Mouse (Mus musculus): ENCODE results near the gene Uhmk1. TPM values are rescaled to one million over a fixed set of nuclear protein-coding genes. Genes with fewer than 3 reads are reported as not detected.
A peak's percentile ranks its signal among the peaks of the same experiment; 100 is the strongest.

The Uhmk1 gene
- polyA plus RNA-seq, 1 experiment: 18.3 TPM

GRCm38 (mm10) chr1:170161852-170162251, 53.3 kb downstream of the Uhmk1 start:
- DNase-seq: peak; percentile 41
- H3K4me1 ChIP-seq (ENCODE audit: control insufficient read depth, insufficient read depth, low read length): peaks cover 14% of the 10 kb centered on the region
- no peak for TF ChIP-seq CTCF (IDR thresholded peaks at IDR 0.05; ENCODE audit: insufficient read depth, low read length)
- no peak for TF ChIP-seq POLR2A (IDR thresholded peaks at IDR 0.05; ENCODE audit: borderline replicate concordance, extremely low read depth, low read depth, low read length)
- H3K4me3 ChIP-seq (replicated peaks; ENCODE audit: extremely low read depth, low read depth, low read length): no peak overlapping the region
- 20% methylated on average over 6 of the region's 6 CpGs for WGBS

GRCm38 (mm10) chr1:170160397-170160938, 54.7 kb downstream of the Uhmk1 start:
- TF ChIP-seq CTCF (IDR thresholded peaks at IDR 0.05; ENCODE audit: insufficient read depth, low read length) (no peak), POLR2A (IDR thresholded peaks at IDR 0.05; ENCODE audit: borderline replicate concordance, extremely low read depth, low read depth, low read length) (no peak)
- H3K4me3 ChIP-seq (replicated peaks; ENCODE audit: extremely low read depth, low read depth, low read length): no peak overlapping the region
- peaks cover 14% of the 10 kb centered on the region for H3K4me1 ChIP-seq (ENCODE audit: control insufficient read depth, insufficient read depth, low read length)
- WGBS: 59% methylated on average over 3 of the region's 3 CpGs
- DNase-seq: no peak

GRCm38 (mm10) chr1:170159707-170160106, 55.5 kb downstream of the Uhmk1 start:
- WGBS: 92% methylated on average over 2 of the region's 2 CpGs
- TF ChIP-seq POLR2A (IDR thresholded peaks at IDR 0.05; ENCODE audit: borderline replicate concordance, extremely low read depth, low read depth, low read length): no peak
- no peak for TF ChIP-seq CTCF (IDR thresholded peaks at IDR 0.05; ENCODE audit: insufficient read depth, low read length)
- DNase-seq: no peak
- Histone ChIP-seq H3K4me1 (ENCODE audit: control insufficient read depth, insufficient read depth, low read length) (peaks cover 14% of the 10 kb centered on the region), H3K4me3 (replicated peaks; ENCODE audit: extremely low read depth, low read depth, low read length) (no peak overlapping the region)

- no peak for TF ChIP-seq CTCF (IDR thresholded peaks at IDR 0.05; ENCODE audit: insufficient read depth, low read length)
- no peak for TF ChIP-seq POLR2A (IDR thresholded peaks at IDR 0.05; ENCODE audit: borderline replicate concordance, extremely low read depth, low read depth, low read length)
These were observed 59.4 kb downstream of the Uhmk1 start for GRCm38 (mm10) chr1:170155761-170156160.

GRCm38 (mm10) chr1:170155298-170155697, 59.9 kb downstream of the Uhmk1 start:
- TF ChIP-seq POLR2A (IDR thresholded peaks at IDR 0.05; ENCODE audit: borderline replicate concordance, extremely low read depth, low read depth, low read length) (no peak), CTCF (IDR thresholded peaks at IDR 0.05; ENCODE audit: insufficient read depth, low read length) (peak; percentile 13; the same call in 1 of the 2 replicates)
- Histone ChIP-seq H3K4me3 (replicated peaks; ENCODE audit: extremely low read depth, low read depth, low read length) (no peak overlapping the region), H3K4me1 (ENCODE audit: control insufficient read depth, insufficient read depth, low read length) (no peaks in the 10 kb centered on the region)
- no peak for DNase-seq
- WGBS: 70% methylated on average over 2 of the region's 2 CpGs

More at GRCm38 (mm10) chr1:170155761-170156160, 59.4 kb downstream of the Uhmk1 start:
- H3K4me3 ChIP-seq (replicated peaks; ENCODE audit: extremely low read depth, low read depth, low read length): no peak overlapping the region
- WGBS: 66% methylated on average over 5 of the region's 5 CpGs
- no peak for DNase-seq
- H3K4me1 ChIP-seq (ENCODE audit: control insufficient read depth, insufficient read depth, low read length): no peaks in the 10 kb centered on the region

GRCm38 (mm10) chr1:170153986-170154385, 61.2 kb downstream of the Uhmk1 start:
- Histone ChIP-seq H3K4me1 (ENCODE audit: control insufficient read depth, insufficient read depth, low read length) (no peaks in the 10 kb centered on the region), H3K4me3 (replicated peaks; ENCODE audit: extremely low read depth, low read depth, low read length) (no peak overlapping the region)
- DNase-seq: no peak
- 82% methylated on average over 8 of the region's 8 CpGs for WGBS
- TF ChIP-seq POLR2A (IDR thresholded peaks at IDR 0.05; ENCODE audit: borderline replicate concordance, extremely low read depth, low read depth, low read length) (no peak), CTCF (IDR thresholded peaks at IDR 0.05; ENCODE audit: insufficient read depth, low read length) (no peak)

- peaks cover 6% of the 10 kb centered on the region for H3K4me1 ChIP-seq (ENCODE audit: control insufficient read depth, insufficient read depth, low read length)
- no peak for DNase-seq
- TF ChIP-seq CTCF (IDR thresholded peaks at IDR 0.05; ENCODE audit: insufficient read depth, low read length) (no peak), POLR2A (IDR thresholded peaks at IDR 0.05; ENCODE audit: borderline replicate concordance, extremely low read depth, low read depth, low read length) (no peak)
- WGBS: 90% methylated on average over 2 of the region's 2 CpGs
- no peak overlapping the region for H3K4me3 ChIP-seq (replicated peaks; ENCODE audit: extremely low read depth, low read depth, low read length)
These were observed 62.6 kb downstream of the Uhmk1 start for GRCm38 (mm10) chr1:170152552-170152951.

- Histone ChIP-seq H3K4me1 (ENCODE audit: control insufficient read depth, insufficient read depth, low read length) (peaks cover 6% of the 10 kb centered on the region), H3K4me3 (replicated peaks; ENCODE audit: extremely low read depth, low read depth, low read length) (no peak overlapping the region)
- TF ChIP-seq POLR2A (IDR thresholded peaks at IDR 0.05; ENCODE audit: borderline replicate concordance, extremely low read depth, low read depth, low read length) (no peak), CTCF (IDR thresholded peaks at IDR 0.05; ENCODE audit: insufficient read depth, low read length) (no peak)
- WGBS: 69% methylated on average over 6 of the region's 6 CpGs
- no peak for DNase-seq
These were observed 64.3 kb downstream of the Uhmk1 start for GRCm38 (mm10) chr1:170150870-170151269.

GRCm38 (mm10) chr1:170149756-170150155, 65.4 kb downstream of the Uhmk1 start:
- 79% methylated on average over 4 of the region's 4 CpGs for WGBS
- no peak for DNase-seq
- Histone ChIP-seq H3K4me3 (replicated peaks; ENCODE audit: extremely low read depth, low read depth, low read length) (no peak overlapping the region), H3K4me1 (ENCODE audit: control insufficient read depth, insufficient read depth, low read length) (peaks cover 6% of the 10 kb centered on the region)
- TF ChIP-seq POLR2A (IDR thresholded peaks at IDR 0.05; ENCODE audit: borderline replicate concordance, extremely low read depth, low read depth, low read length) (no peak), CTCF (IDR thresholded peaks at IDR 0.05; ENCODE audit: insufficient read depth, low read length) (no peak)

GRCm38 (mm10) chr1:170148536-170148935, 66.7 kb downstream of the Uhmk1 start:
- Histone ChIP-seq H3K4me1 (ENCODE audit: control insufficient read depth, insufficient read depth, low read length) (peaks cover 6% of the 10 kb centered on the region), H3K4me3 (replicated peaks; ENCODE audit: extremely low read depth, low read depth, low read length) (no peak overlapping the region)
- TF ChIP-seq POLR2A (IDR thresholded peaks at IDR 0.05; ENCODE audit: borderline replicate concordance, extremely low read depth, low read depth, low read length): no peak
- no peak for TF ChIP-seq CTCF (IDR thresholded peaks at IDR 0.05; ENCODE audit: insufficient read depth, low read length)
- no peak for DNase-seq
- WGBS: 76% methylated on average over 6 of the region's 6 CpGs

Data from lung, adult 2 months (tissue).